Comparison of ENCODE assay signal across 9 mouse cellular contexts in the genomic region with DNA sequence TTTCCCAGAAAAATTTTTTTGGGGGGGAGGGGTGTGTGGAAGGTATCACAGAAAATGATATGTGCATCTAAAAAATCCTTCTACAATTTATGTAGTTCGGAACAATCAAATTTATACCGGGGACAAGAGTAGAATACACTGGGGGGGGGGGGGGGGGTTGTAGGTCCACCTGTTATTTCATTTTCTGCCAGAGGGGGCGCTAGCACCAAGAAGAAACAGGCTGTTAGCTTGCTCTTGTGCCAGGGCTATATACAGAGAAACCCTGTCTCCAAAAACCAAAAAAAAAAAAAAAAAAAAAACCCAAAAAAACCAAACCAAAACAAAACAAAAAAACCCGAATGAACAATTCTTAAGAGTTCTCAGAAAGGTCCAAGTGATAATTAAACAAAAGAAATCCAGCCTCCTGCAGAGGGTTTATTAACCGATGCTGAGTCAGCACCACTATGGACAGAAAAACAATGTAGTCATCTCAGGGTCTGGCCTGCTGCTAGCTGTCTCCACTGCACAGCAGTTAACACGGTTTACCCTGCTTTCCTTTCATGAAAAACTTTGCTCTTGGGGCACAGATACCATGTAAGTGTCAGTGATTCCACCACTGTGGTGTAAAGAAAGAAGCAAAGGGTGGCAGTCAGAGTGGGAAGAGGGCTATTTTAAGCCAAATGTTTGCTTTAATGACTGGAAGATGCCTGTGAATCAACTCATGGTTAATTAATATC.
DNase-seq lines count a peak whose midpoint lies in the region; ATAC-seq and TF ChIP-seq lines count a peak whose summit lies in the region.
"Had no signal": no experiment of that assay in that cellular context is flagged by ENCODE, and none has a peak within 500 bp of the region (broad histone marks: within the 10 kb centered on the region; RNA-seq: fewer than 3 reads in every experiment).

No protein-coding gene starts in this region.

- peak; percentile 75 to 88 for DNase-seq in cerebellum, postnatal 14 days
- DNase-seq in cerebellum, adult 11-12 months, result no peak
- DNase-seq in midbrain, embryonic 11.5 days (ENCODE audit: low spot score, missing footprints), result peak; percentile 90
- peak; percentile 77 to 80 for DNase-seq in adrenal gland, postnatal 36 days
- DNase-seq in lung, postnatal 25 days (ENCODE audit: low spot score), result peak; percentile 60
- peak; percentile 51 to 59 for DNase-seq in thymus, postnatal 36 days

- H3K9me3 ChIP-seq in midbrain, embryonic 11.5 days (ENCODE audit: control insufficient read depth, low read length), result no peaks in the 10 kb centered on the region
- H3K9me3 ChIP-seq in midbrain, embryonic 16.5 days (replicated peaks; ENCODE audit: control insufficient read depth, low read length, poor library complexity, severe bottlenecking), result no peaks in the 10 kb centered on the region
- H3K9me3 ChIP-seq in intestine, postnatal 0 days (ENCODE audit: control insufficient read depth), result no peaks in the 10 kb centered on the region
- H3K9me3 ChIP-seq: neural tube, embryonic 12.5 days had no signal

- WGBS in midbrain, embryonic 11.5 days, result 14% methylated on average over 6 of the region's 6 CpGs
- WGBS in midbrain, embryonic 16.5 days, result 20% methylated on average over 6 of the region's 6 CpGs
- WGBS in intestine, postnatal 0 days, result 19% methylated on average over 6 of the region's 6 CpGs

- peak; percentile 60 for TF ChIP-seq CTCF in intestine, postnatal 0 days (IDR thresholded peaks at IDR 0.05; ENCODE audit: low read depth)

- H3K4me2 ChIP-seq in midbrain, embryonic 11.5 days, result no peak overlapping the region
- H3K4me2 ChIP-seq in midbrain, embryonic 16.5 days (ENCODE audit: low read length), result no peak overlapping the region
- peak overlapping the region; percentile 78 for H3K4me2 ChIP-seq in intestine, postnatal 0 days (replicated peaks; ENCODE audit: low read depth)

- H3K36me3 ChIP-seq in midbrain, embryonic 11.5 days (ENCODE audit: control insufficient read depth, insufficient read depth, low read length), result no peaks in the 10 kb centered on the region
- no peaks in the 10 kb centered on the region for H3K36me3 ChIP-seq in midbrain, embryonic 16.5 days (ENCODE audit: control insufficient read depth, insufficient read depth, low read length)
- no peaks in the 10 kb centered on the region for H3K36me3 ChIP-seq in intestine, postnatal 0 days (ENCODE audit: control insufficient read depth, insufficient read depth)
- H3K36me3 ChIP-seq: neural tube, embryonic 12.5 days had no signal

- no peak overlapping the region for H3K27ac ChIP-seq in midbrain, embryonic 11.5 days (ENCODE audit: low read depth, low read length)
- no peak overlapping the region for H3K27ac ChIP-seq in midbrain, embryonic 16.5 days (ENCODE audit: low read length)
- H3K27ac ChIP-seq in intestine, postnatal 0 days (ENCODE audit: low read depth, low read length), result no peak overlapping the region
- H3K27ac ChIP-seq: neural tube, embryonic 12.5 days had no signal

- H3K4me1 ChIP-seq in midbrain, embryonic 11.5 days (ENCODE audit: control insufficient read depth, insufficient read depth, low read length), result peaks cover 18% of the 10 kb centered on the region
- H3K4me1 ChIP-seq in midbrain, embryonic 16.5 days (ENCODE audit: control insufficient read depth, insufficient read depth, low read length), result peaks cover 17% of the 10 kb centered on the region
- peaks cover 7% of the 10 kb centered on the region; the same call in 1 of the 2 replicates for H3K4me1 ChIP-seq in intestine, postnatal 0 days (replicated peaks; ENCODE audit: control insufficient read depth, insufficient read depth, low read length)

- peaks cover 35% of the 10 kb centered on the region for H3K27me3 ChIP-seq in midbrain, embryonic 11.5 days (ENCODE audit: control insufficient read depth, insufficient read depth, low read length)
- H3K27me3 ChIP-seq in midbrain, embryonic 16.5 days (ENCODE audit: control insufficient read depth, insufficient read depth, low read depth, low read length), result peaks cover 22% of the 10 kb centered on the region
- H3K27me3 ChIP-seq in intestine, postnatal 0 days (replicated peaks; ENCODE audit: control insufficient read depth, insufficient read depth, low read length), result no peaks in the 10 kb centered on the region

- no peak overlapping the region for H3K9ac ChIP-seq in midbrain, embryonic 11.5 days (ENCODE audit: low read length)
- H3K9ac ChIP-seq in midbrain, embryonic 16.5 days (ENCODE audit: low read depth, low read length), result no peak overlapping the region
- no peak overlapping the region for H3K9ac ChIP-seq in intestine, postnatal 0 days (ENCODE audit: low read depth, low read length)
- H3K9ac ChIP-seq: neural tube, embryonic 12.5 days had no signal

- 0 out of 2 replicates have a peak, but pooled peaks have one; percentile 23 for ATAC-seq in midbrain, embryonic 11.5 days (ENCODE audit: low FRiP score)
- no peak for ATAC-seq in midbrain, embryonic 16.5 days
- ATAC-seq in intestine, postnatal 0 days, result no peak

- no peak overlapping the region for H3K4me3 ChIP-seq in midbrain, embryonic 11.5 days (ENCODE audit: low read depth, low read length)
- no peak overlapping the region for H3K4me3 ChIP-seq in midbrain, embryonic 16.5 days (ENCODE audit: low read depth, low read length)
- H3K4me3 ChIP-seq in intestine, postnatal 0 days (ENCODE audit: low read depth, low read length), result no peak overlapping the region
- H3K4me3 ChIP-seq: neural tube, embryonic 12.5 days had no signal
